Mouse (Mus musculus) heart, postnatal 0 days (tissue): ENCODE measurements around the gene Plin2.

Source experiments
- CTCF ChIP-seq: IDR thresholded peaks from 2 replicates; pipeline ENCODE4 v1.5.1; 2016; ENCODE audit warnings: antibody characterized with exemption, control low read depth, low read depth
- EP300 ChIP-seq: IDR thresholded peaks from 2 replicates; pipeline ENCODE4 v1.6.1; 2016; ENCODE audit warnings: antibody characterized with exemption, low read depth

DNA sequence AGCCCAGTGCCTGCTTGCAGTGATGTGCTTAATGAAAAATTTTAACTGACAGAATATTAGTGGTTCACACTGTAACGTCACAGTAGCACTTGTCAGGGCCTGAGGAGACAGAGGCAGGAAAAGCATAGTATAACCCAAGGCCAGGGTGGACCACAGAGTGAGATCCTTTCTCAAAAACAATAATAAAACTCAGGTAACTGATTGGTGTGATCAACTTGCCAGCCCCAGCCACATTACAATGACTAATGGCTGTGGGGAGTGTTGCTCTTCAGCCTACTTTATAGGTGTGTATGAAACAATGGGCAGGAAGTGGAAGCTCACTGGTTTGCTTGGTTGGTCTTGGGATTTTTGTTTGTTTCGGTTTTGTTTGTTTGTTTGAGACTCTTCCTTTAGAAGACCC lies 43.7 kb upstream of the Plin2 start:
- TF ChIP-seq CTCF (no peak), EP300 (no peak)
